Mouse (Mus musculus) lung, adult 2 months (tissue): ENCODE measurements around the gene Kcnma1. TPM values are rescaled to one million over a fixed set of nuclear protein-coding genes. Genes with fewer than 3 reads are reported as not detected.

Experiments used
- DNase-seq: peaks from one replicate; pipeline ENCODE4 v3.0.0; 2022
- H3K4me1 ChIP-seq: fragments of 200-500 bp; 2 replicates; pipeline ENCODE4 v1.6.1; 2011; ENCODE audit warnings: low read length; ENCODE audit not compliant: control insufficient read depth, insufficient read depth
- H3K4me3 ChIP-seq: fragments of 200-500 bp; replicated peaks from 2 replicates; pipeline ENCODE3; 2011; ENCODE audit warnings: low read depth, mild to moderate bottlenecking, control low read depth, low read length; ENCODE audit errors: extremely low read depth
- CTCF ChIP-seq: fragments of 200-500 bp; IDR thresholded peaks from 2 replicates; pipeline ENCODE4 v1.5.1; 2011; ENCODE audit warnings: mild to moderate bottlenecking, low read length, control low read depth; ENCODE audit not compliant: insufficient read depth
- POLR2A ChIP-seq: fragments of 200-500 bp; IDR thresholded peaks from 2 replicates; pipeline ENCODE4 v1.6.1; 2011; ENCODE audit warnings: low read depth, mild to moderate bottlenecking, control low read depth, low read length, borderline replicate concordance; ENCODE audit errors: extremely low read depth
- WGBS: fragments of 180-500 bp; shearing (Covaris S2); methylation state at CpG from one replicate; pipeline ENCODE4 v1.1.7; 2018; 5-methylcytosine and 5-hydroxymethylcytosine counted together
- polyA plus RNA-seq: library from polyadenylated mRNA; depleted of rRNA; stranded (reverse); fragments of >200 nt; gene quantifications from 2 replicates; pipeline ENCODE4 v1.2.3, GENCODE M21; 2012; rRNA removed

Kcnma1 gene
- polyA plus RNA-seq: 1.3 and 1.6 TPM in 2 replicates

GRCm38 (mm10) chr14:24014391-24014790 lies at the start of gene Kcnma1:
Gene Kcnma1 (minus strand): TSS chr14:24014491.
- 60% methylated on average over 3 of the region's 3 CpGs for WGBS
- H3K4me3 ChIP-seq: no peak within 1 kb of the TSS
- DNase-seq: no peak
- TF ChIP-seq POLR2A (no peak), CTCF (no peak)
- H3K4me1 ChIP-seq: no peaks in the 10 kb centered on the region

GRCm38 (mm10) chr14:24059747-24060146 lies 45.5 kb upstream of the Kcnma1 start:
- H3K4me1 ChIP-seq: no peaks in the 10 kb centered on the region
- peak; percentile 34 for DNase-seq
- H3K4me3 ChIP-seq: no peak overlapping the region
- WGBS: 28% methylated on average over 8 of the region's 8 CpGs
- TF ChIP-seq CTCF: peak; percentile 80
- no peak for TF ChIP-seq POLR2A

GRCm38 (mm10) chr14:24059287-24059686 lies 45.0 kb upstream of the Kcnma1 start:
- TF ChIP-seq CTCF (no peak), POLR2A (no peak)
- Histone ChIP-seq H3K4me1 (no peaks in the 10 kb centered on the region), H3K4me3 (no peak overlapping the region)
- WGBS: 70% methylated on average over 4 of the region's 4 CpGs
- DNase-seq: no peak

- WGBS: 73% methylated on average over 2 of the region's 2 CpGs
- TF ChIP-seq CTCF (no peak), POLR2A (no peak)
- no peak for DNase-seq
- Histone ChIP-seq H3K4me3 (no peak overlapping the region), H3K4me1 (no peaks in the 10 kb centered on the region)
These were observed 37.5 kb upstream of the Kcnma1 start for GRCm38 (mm10) chr14:24051821-24052220.

GRCm38 (mm10) chr14:24036609-24037008 lies 22.3 kb upstream of the Kcnma1 start:
- TF ChIP-seq CTCF (no peak), POLR2A (no peak)
- H3K4me1 ChIP-seq: no peaks in the 10 kb centered on the region
- 74% methylated on average over 2 of the region's 2 CpGs for WGBS
- no peak overlapping the region for H3K4me3 ChIP-seq
- no peak for DNase-seq

GRCm38 (mm10) chr14:24036208-24036535 lies 21.9 kb upstream of the Kcnma1 start:
- DNase-seq: no peak
- WGBS: 49% methylated on average over 4 of the region's 4 CpGs
- TF ChIP-seq CTCF: no peak
- no peak for TF ChIP-seq POLR2A
- Histone ChIP-seq H3K4me3 (no peak overlapping the region), H3K4me1 (no peaks in the 10 kb centered on the region)

GRCm38 (mm10) chr14:24035486-24036207 lies 21.4 kb upstream of the Kcnma1 start:
- no peak for TF ChIP-seq CTCF
- TF ChIP-seq POLR2A: no peak
- 26% methylated on average over 11 of the region's 11 CpGs for WGBS
- DNase-seq: no peak
- H3K4me1 ChIP-seq: no peaks in the 10 kb centered on the region
- H3K4me3 ChIP-seq: no peak overlapping the region

- WGBS: 89% methylated on average over 7 of the region's 7 CpGs
- TF ChIP-seq CTCF: no peak
- no peak for TF ChIP-seq POLR2A
- Histone ChIP-seq H3K4me3 (no peak overlapping the region), H3K4me1 (no peaks in the 10 kb centered on the region)
- DNase-seq: no peak
These were observed 18.6 kb upstream of the Kcnma1 start for GRCm38 (mm10) chr14:24032876-24033389.

- Histone ChIP-seq H3K4me3 (no peak overlapping the region), H3K4me1 (no peaks in the 10 kb centered on the region)
- TF ChIP-seq CTCF (no peak), POLR2A (no peak)
- DNase-seq: no peak
- WGBS: 75% methylated on average over 3 of the region's 3 CpGs
These were observed 17.9 kb upstream of the Kcnma1 start for GRCm38 (mm10) chr14:24032201-24032600.

GRCm38 (mm10) chr14:24020718-24021117 lies 6.4 kb upstream of the Kcnma1 start:
- 78% methylated on average over 4 of the region's 4 CpGs for WGBS
- TF ChIP-seq POLR2A (no peak), CTCF (no peak)

More at GRCm38 (mm10) chr14:24020718-24021117, 6.4 kb upstream of the Kcnma1 start:
- no peaks in the 10 kb centered on the region for H3K4me1 ChIP-seq
- H3K4me3 ChIP-seq: no peak overlapping the region
- no peak for DNase-seq
